Mouse (Mus musculus) cerebellum, adult 2 months (tissue): ENCODE measurements around the gene Rbms3. TPM values are rescaled to one million over a fixed set of nuclear protein-coding genes. Genes with fewer than 3 reads are reported as not detected.

Experiments
- DNase-seq, 2 experiments: peaks; one replicate each; pipeline ENCODE4 v3.0.0; 2021
- H3K27ac ChIP-seq: fragments of 200-500 bp; 2 replicates; pipeline ENCODE4 v1.5.1; 2012; ENCODE audit warnings: low read length, control low read depth, inconsistent platforms; ENCODE audit not compliant: insufficient read depth
- H3K27me3 ChIP-seq: fragments of 200-500 bp; 2 replicates; pipeline ENCODE4 v1.6.1; 2012; ENCODE audit warnings: inconsistent platforms, mild to moderate bottlenecking, low read length, moderate library complexity; ENCODE audit not compliant: control insufficient read depth, insufficient read depth
- H3K4me1 ChIP-seq: fragments of 200-500 bp; 2 replicates; pipeline ENCODE4 v1.6.1; 2011; ENCODE audit warnings: low read length; ENCODE audit not compliant: control insufficient read depth, insufficient read depth
- H3K4me3 ChIP-seq: fragments of 200-500 bp; replicated peaks from 2 replicates; pipeline ENCODE3; 2011; ENCODE audit warnings: mild to moderate bottlenecking, low read depth, low read length, control low read depth; ENCODE audit not compliant: insufficient read depth
- CTCF ChIP-seq: fragments of 200-500 bp; IDR thresholded peaks from 2 replicates; pipeline ENCODE4 v1.5.1; 2011; ENCODE audit warnings: low read depth, mild to moderate bottlenecking, control low read depth, low read length, moderate library complexity, borderline replicate concordance; ENCODE audit not compliant: insufficient read depth
- POLR2A ChIP-seq: fragments of 200-500 bp; IDR thresholded peaks from 2 replicates; pipeline ENCODE4 v1.6.1; 2011; ENCODE audit warnings: low read length, control low read depth, borderline replicate concordance; ENCODE audit not compliant: insufficient read depth
- WGBS: fragments of 180-500 bp; shearing (Covaris S2); methylation state at CpG from one replicate; pipeline ENCODE4 v1.1.7; 2018; 5-methylcytosine and 5-hydroxymethylcytosine counted together
- polyA plus RNA-seq: library from polyadenylated mRNA; depleted of rRNA; stranded (reverse); fragments of >200 nt; gene quantifications from 2 replicates; pipeline ENCODE4 v1.2.3, GENCODE M21; 2012

Rbms3 gene
- polyA plus RNA-seq, 1 experiment = 13.3 TPM

DNA sequence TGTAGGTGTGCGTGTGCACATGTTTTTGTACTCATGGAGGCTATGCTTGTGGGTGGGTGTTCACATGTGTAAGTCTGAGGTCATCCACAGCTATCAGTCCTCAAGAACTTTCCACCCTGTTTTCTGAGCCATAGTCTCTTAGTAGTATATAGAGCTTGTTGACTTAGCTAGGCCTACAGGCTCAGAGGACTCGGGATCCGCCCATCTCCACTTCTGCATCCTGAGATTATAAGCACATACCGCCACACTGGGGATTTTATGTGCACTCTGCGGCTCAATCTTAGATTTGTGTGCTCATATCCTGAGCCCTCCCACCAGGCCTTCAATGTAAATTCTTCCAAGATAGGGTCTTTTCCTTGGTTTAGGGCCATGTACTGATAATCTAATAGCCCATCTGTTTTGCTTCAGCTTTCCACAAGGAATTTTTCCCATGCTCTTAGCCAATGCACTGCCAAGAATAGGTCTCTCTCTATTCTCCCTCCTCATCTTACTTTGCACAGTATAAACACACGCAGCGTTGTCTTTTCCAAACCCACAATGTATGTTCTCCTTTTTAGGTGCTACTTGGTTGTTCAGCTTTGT is 59.4 kb downstream of the Rbms3 start:
- WGBS = 93% methylated on average over 7 of the region's 7 CpGs

DNA sequence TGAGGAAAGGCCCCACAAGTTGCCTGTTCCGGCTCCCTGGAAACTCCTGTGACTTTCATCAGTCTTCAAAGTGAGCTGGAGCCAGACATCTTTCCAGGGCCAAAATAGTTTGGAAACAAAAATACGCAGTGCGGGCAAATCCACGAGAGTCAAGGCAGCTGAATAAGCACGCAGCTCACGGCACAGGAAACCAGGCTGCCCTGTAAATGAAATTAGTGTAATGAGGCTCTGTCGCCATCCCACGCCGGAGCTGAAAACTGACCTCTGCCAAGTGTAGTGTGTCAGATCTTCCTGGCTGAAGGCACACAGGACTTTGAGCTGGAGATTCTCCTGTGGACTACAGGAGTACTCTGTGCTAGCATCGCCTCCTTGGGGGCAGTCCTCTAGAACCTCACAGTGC is 63.4 kb downstream of the Rbms3 start:
- H3K4me3 ChIP-seq = no peak overlapping the region
- H3K27ac ChIP-seq = no peak overlapping the region
- WGBS = 68% methylated on average over 10 of the region's 10 CpGs
- TF ChIP-seq POLR2A (no peak), CTCF (no peak)
- no peak for DNase-seq
- no peaks in the 10 kb centered on the region for H3K27me3 ChIP-seq
- no peaks in the 10 kb centered on the region for H3K4me1 ChIP-seq

More for the DNA sequence above, 59.4 kb downstream of the Rbms3 start:
- no peaks in the 10 kb centered on the region for H3K27me3 ChIP-seq
- DNase-seq = no peak
- H3K4me1 ChIP-seq = no peaks in the 10 kb centered on the region
- no peak overlapping the region for H3K4me3 ChIP-seq
- no peak overlapping the region for H3K27ac ChIP-seq
- no peak for TF ChIP-seq POLR2A
- TF ChIP-seq CTCF = no peak

DNA sequence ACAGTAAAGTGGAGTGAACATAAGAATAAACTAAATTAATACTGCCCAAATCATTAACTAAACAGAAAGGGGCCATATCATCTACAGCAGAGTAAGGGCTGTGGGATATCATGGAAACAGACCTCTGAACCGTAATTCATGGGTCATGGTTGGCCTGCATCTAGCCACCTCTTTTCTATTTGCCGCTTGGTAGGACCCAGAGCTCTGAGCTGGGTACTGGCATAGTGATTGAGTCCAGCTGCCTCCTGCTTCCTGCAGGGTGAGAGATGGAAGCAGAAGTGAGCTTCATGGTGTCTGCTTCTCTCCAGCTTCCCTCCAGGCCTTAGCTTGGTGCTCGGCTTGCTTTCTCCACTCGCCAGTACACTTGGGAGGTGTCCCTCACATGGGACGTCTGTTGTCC is 71.2 kb downstream of the Rbms3 start:
- no peak overlapping the region for H3K4me3 ChIP-seq
- no peaks in the 10 kb centered on the region for H3K27me3 ChIP-seq
- H3K27ac ChIP-seq = no peak overlapping the region
- TF ChIP-seq CTCF (no peak), POLR2A (no peak)
- 73% methylated on average over 5 of the region's 5 CpGs for WGBS
- DNase-seq = no peak
- H3K4me1 ChIP-seq = no peaks in the 10 kb centered on the region

DNA sequence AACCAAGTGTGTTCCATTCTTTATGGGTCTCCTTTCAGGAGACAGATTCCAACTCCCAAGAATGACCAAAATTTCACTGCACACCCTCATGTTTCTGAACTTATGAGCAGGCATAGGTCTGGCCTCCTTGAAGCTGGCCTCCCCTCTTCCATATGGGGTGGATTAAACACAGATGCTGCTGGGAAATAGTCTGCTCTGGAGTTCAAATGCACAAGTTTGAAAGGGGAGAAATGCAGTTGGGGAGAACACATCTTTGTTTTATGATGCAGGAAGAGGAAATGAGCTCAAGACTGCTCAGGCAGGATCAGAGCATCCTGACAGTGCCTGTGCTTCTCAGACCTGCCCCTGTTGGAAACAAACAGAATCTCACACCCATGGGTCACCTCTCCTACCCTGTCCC is 75.4 kb downstream of the Rbms3 start:
- no peaks in the 10 kb centered on the region for H3K27me3 ChIP-seq
- H3K4me3 ChIP-seq = no peak overlapping the region
- DNase-seq = no peak
- no peak overlapping the region for H3K27ac ChIP-seq
- no peaks in the 10 kb centered on the region for H3K4me1 ChIP-seq
- TF ChIP-seq POLR2A = no peak
- TF ChIP-seq CTCF = no peak

DNA sequence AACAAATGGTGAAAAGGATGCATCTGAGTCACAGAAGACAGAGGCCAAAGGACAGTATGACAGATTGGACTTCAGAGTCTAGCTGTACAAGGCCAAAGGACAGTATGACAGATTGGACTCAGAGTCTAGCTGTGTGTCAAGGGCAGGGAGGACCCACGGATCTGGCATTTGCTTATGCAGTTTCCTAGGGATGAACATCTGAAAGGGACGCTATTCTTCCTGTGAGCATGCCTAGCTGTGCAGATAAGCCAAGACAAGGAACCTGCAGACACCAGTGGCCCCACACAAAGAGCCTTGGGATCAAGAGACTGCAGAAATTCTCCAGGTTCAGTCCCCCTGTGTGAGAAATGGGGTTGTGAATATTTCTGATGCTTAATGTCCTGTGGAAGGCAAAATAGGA is 100.4 kb downstream of the Rbms3 start:
- Histone ChIP-seq H3K4me3 (no peak overlapping the region), H3K4me1 (no peaks in the 10 kb centered on the region), H3K27me3 (no peaks in the 10 kb centered on the region), H3K27ac (no peak overlapping the region)
- TF ChIP-seq POLR2A (no peak), CTCF (no peak)
- no peak for DNase-seq
- 18% methylated on average over 2 of the region's 2 CpGs for WGBS

DNA sequence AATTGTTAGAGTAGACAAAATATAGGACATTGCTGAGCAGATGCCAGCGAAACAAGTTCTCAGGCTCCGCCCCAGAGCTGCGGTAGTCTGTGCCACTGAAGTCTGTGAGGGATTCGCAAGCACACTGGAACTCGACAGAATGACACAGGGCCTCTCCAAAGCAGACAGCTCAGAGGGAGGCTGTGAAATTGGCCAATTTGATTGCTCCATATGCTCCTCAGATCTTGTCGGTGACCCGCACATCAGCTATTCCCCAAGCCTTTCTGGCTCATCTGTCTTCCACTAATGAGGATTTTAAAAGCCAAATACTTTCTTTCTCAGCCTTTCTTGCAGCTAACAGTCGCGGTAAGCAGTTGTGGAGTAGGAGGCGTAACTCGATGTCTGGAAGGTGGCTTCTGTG is 120.8 kb downstream of the Rbms3 start:
- 10% methylated on average over 11 of the region's 11 CpGs for WGBS
- no peak for DNase-seq
- no peaks in the 10 kb centered on the region for H3K27me3 ChIP-seq
- no peak for TF ChIP-seq CTCF
- TF ChIP-seq POLR2A = no peak
- no peak overlapping the region for H3K27ac ChIP-seq
- no peak overlapping the region for H3K4me3 ChIP-seq
- no peaks in the 10 kb centered on the region for H3K4me1 ChIP-seq

DNA sequence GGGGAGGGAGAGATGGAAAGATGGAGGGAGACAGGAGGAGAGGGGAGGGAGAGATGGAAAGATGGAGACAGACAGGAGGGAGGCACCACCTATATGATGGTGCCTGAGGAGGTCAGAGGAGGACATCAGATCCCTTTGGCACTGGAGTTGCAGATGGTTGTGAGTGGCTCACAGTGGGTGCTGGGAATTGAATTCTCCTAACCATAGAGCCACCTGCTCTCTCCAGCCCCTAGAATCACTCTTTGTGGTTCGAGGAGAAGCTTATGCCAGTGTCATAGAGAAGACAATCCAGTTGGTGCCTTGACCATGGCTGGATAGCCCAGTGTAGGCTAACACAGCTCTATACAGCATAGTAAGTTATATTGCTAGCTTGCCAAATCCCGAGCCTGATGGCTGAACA is 137.8 kb downstream of the Rbms3 start:
- Histone ChIP-seq H3K27me3 (no peaks in the 10 kb centered on the region), H3K4me3 (no peak overlapping the region), H3K27ac (no peak overlapping the region), H3K4me1 (no peaks in the 10 kb centered on the region)
- WGBS = 54% methylated on average over 2 of the region's 2 CpGs
- no peak for TF ChIP-seq CTCF
- TF ChIP-seq POLR2A = no peak
- no peak for DNase-seq

DNA sequence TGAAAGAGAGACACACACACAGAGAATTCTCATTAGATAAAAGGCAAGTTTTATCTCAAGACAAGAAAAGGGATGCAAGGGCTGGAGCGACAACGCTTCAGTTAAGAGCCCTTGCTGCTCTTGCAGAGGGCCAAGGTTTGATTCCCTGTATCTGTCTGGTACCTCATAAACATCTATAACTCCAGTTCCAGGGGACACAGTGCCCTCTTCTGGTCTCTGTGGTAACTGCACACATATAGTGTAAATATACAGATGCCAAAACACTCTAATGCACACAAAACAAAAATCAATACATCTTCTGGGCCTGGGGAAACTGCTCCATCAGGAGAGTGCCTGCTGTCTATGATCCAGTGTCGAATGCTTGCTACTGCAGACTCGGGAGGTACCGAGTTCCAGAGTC is 145.3 kb downstream of the Rbms3 start:
- H3K27ac ChIP-seq = no peak overlapping the region

More for the DNA sequence above, 145.3 kb downstream of the Rbms3 start:
- Histone ChIP-seq H3K4me1 (no peaks in the 10 kb centered on the region), H3K4me3 (no peak overlapping the region), H3K27me3 (no peaks in the 10 kb centered on the region)
- no peak for DNase-seq
- 87% methylated on average over 5 of the region's 5 CpGs for WGBS
- TF ChIP-seq POLR2A = no peak
- TF ChIP-seq CTCF = no peak
